Mouse (Mus musculus) midbrain, embryonic 16.5 days (tissue): ENCODE measurements around the gene Nupl2. TPM values are rescaled to one million over a fixed set of nuclear protein-coding genes. Genes with fewer than 3 reads are reported as not detected.

Experiments used
- ATAC-seq: fragments of 200-750 bp; cut with Nextera tagmentation; 2 replicates; pipeline ENCODE4 v1.8.0; 2017; ENCODE audit warnings: moderate TSS enrichment
- H3K27ac ChIP-seq: fragments of 300-500 bp; sonication (generic); 2 replicates; pipeline ENCODE4 v1.5.1; 2014; ENCODE audit warnings: mild to moderate bottlenecking, low read length, mixed read lengths
- H3K27me3 ChIP-seq: fragments of 300-500 bp; sonication (generic); 2 replicates; pipeline ENCODE4 v1.6.1; 2014; ENCODE audit warnings: low read depth, low read length, mixed read lengths; ENCODE audit not compliant: control insufficient read depth, insufficient read depth
- H3K36me3 ChIP-seq: fragments of 300-500 bp; sonication (generic); 2 replicates; pipeline ENCODE4 v1.6.1; 2014; ENCODE audit warnings: mild to moderate bottlenecking, low read length, moderate library complexity, mixed read lengths; ENCODE audit not compliant: control insufficient read depth, insufficient read depth
- H3K4me1 ChIP-seq: fragments of 300-500 bp; sonication (generic); 2 replicates; pipeline ENCODE4 v1.6.1; 2014; ENCODE audit warnings: mild to moderate bottlenecking, low read length, mixed read lengths; ENCODE audit not compliant: control insufficient read depth, insufficient read depth
- H3K4me2 ChIP-seq: fragments of 300-500 bp; sonication (generic); 2 replicates; pipeline ENCODE4 v1.6.1; 2014; ENCODE audit warnings: mild to moderate bottlenecking, low read length, mixed read lengths
- H3K4me3 ChIP-seq: fragments of 300-500 bp; sonication (generic); 2 replicates; pipeline ENCODE4 v1.5.1; 2014; ENCODE audit warnings: low read depth, mild to moderate bottlenecking, low read length, moderate library complexity, mixed read lengths
- H3K9ac ChIP-seq: fragments of 300-500 bp; sonication (generic); 2 replicates; pipeline ENCODE4 v1.6.1; 2014; ENCODE audit warnings: low read depth, low read length, mixed read lengths
- H3K9me3 ChIP-seq: fragments of 300-500 bp; sonication (generic); replicated peaks from 2 replicates; pipeline ENCODE4 v1.6.1; 2014; ENCODE audit warnings: mild to moderate bottlenecking, low read length, mixed read lengths; ENCODE audit not compliant: control insufficient read depth, poor library complexity, severe bottlenecking
- WGBS: fragments of 180-500 bp; shearing (Covaris S2); extraction: QIAGEN DNeasy Blood & Tissue Kit; methylation state at CpG from one replicate; pipeline ENCODE4 v1.1.7; 2014; 5-methylcytosine and 5-hydroxymethylcytosine counted together
- polyA plus RNA-seq: library from polyadenylated mRNA; unstranded; fragments of >200 nt; fragmentation: Nextera tagmentation; extraction: Ambion mirVana; gene quantifications from 2 replicates; pipeline ENCODE4 v1.2.1, GENCODE M21; 2015

Gene Nupl2
- polyA plus RNA-seq, 1 experiment from 2014 or later, result 14.3 TPM

DNA sequence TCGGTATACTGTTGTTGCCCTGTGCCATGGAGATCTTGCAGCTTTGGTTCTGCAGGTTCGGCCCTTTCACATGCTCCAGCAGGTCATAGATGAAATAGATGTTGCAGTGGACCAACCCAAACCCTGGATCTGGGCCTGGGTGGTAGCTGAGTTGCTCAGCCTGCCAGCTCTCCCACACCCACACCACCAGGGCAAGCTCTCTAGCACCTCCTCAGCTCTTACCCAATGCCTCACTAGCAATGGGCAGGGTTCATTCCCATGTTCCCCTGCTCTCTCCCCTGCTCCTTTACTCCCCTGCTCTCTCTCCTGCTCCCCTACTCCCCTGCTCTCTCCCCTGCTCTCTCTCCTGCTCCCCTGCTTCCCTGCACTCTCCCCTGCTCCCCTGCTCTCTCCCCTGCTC lies 27.1 kb downstream of the Nupl2 start:
- no peaks in the 10 kb centered on the region for H3K4me1 ChIP-seq
- H3K4me3 ChIP-seq, result no peak overlapping the region
- no peaks in the 10 kb centered on the region for H3K9me3 ChIP-seq
- no peak overlapping the region for H3K4me2 ChIP-seq
- H3K27ac ChIP-seq, result no peak overlapping the region
- 91% methylated on average over 2 of the region's 2 CpGs for WGBS
- no peaks in the 10 kb centered on the region for H3K27me3 ChIP-seq
- no peak overlapping the region for H3K9ac ChIP-seq
- no peak for ATAC-seq
- H3K36me3 ChIP-seq, result no peaks in the 10 kb centered on the region

DNA sequence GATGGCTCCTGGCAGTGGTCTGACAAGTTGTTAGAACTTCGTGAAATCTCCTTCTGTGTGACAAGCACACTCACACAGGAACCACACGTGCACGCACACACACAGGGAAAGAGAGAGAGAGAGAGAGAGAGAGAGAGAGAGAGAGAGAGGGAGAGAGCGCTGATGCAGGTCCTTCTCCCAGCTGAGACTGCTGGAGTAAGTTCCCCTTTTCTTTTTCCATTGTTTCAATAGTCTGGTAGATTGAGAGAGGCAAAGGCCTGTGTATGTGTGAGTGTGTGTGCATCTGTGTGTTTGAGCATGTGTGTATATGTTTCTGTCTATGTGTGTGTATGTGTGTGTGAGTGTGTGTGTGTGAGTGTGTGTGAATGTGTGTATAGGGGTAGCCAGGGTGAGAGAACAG lies 36.2 kb downstream of the Nupl2 start:
- no peak for ATAC-seq
- no peaks in the 10 kb centered on the region for H3K36me3 ChIP-seq
- no peak overlapping the region for H3K27ac ChIP-seq
- H3K9ac ChIP-seq, result no peak overlapping the region
- H3K4me1 ChIP-seq, result no peaks in the 10 kb centered on the region
- no peaks in the 10 kb centered on the region for H3K9me3 ChIP-seq
- no peaks in the 10 kb centered on the region for H3K27me3 ChIP-seq
- H3K4me3 ChIP-seq, result no peak overlapping the region
- no peak overlapping the region for H3K4me2 ChIP-seq
- WGBS, result 90% methylated on average over 4 of the region's 4 CpGs

DNA sequence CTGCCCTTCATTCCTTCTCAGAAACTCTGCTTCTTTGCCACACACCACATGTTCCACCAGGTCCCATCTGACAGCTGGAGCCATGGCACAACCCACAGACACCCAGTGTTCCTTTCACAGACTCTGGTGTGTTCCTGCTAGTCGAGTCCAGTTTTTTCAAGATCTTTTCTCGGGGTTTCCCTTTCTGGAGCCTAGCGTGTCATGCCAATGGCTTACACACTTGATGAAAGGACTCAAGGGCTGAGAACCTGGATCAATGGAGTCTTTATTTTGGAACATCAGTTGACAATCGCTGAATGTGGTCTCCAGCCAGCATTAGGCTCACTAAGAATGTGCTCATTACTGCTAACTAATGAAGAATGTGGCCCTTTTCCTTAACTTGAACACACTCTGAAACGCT lies 37.7 kb downstream of the Nupl2 start:
- Histone ChIP-seq H3K36me3 (no peaks in the 10 kb centered on the region), H3K4me3 (no peak overlapping the region), H3K27ac (no peak overlapping the region), H3K9ac (no peak overlapping the region), H3K27me3 (no peaks in the 10 kb centered on the region), H3K4me2 (no peak overlapping the region), H3K4me1 (no peaks in the 10 kb centered on the region), H3K9me3 (no peaks in the 10 kb centered on the region)
- ATAC-seq, result no peak
- WGBS, result 68% methylated on average over 5 of the region's 5 CpGs

DNA sequence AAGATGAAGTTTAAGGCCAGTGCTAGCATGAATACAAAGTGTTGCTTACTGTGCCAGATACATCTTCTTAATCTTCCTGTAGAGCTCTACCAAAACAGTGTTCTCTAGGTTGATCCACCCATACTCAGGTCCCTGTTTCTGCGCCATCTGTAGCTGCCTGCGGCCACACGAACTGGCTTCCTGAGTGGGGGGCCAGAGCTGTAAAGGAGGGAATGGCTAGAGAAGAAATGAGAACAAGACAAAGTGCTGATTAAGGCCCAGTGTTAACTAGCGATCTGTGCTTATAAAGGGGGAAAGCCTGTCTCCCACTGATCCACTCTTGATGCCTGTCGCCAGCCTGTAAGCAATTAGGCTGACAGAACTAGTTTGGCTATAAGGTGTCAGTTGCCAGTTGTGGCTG lies 38.5 kb downstream of the Nupl2 start:
- Histone ChIP-seq H3K4me1 (no peaks in the 10 kb centered on the region), H3K27me3 (no peaks in the 10 kb centered on the region), H3K9me3 (no peaks in the 10 kb centered on the region), H3K4me3 (no peak overlapping the region), H3K36me3 (no peaks in the 10 kb centered on the region), H3K9ac (no peak overlapping the region), H3K4me2 (no peak overlapping the region), H3K27ac (no peak overlapping the region)
- 80% methylated on average over 5 of the region's 5 CpGs for WGBS
- ATAC-seq, result no peak

DNA sequence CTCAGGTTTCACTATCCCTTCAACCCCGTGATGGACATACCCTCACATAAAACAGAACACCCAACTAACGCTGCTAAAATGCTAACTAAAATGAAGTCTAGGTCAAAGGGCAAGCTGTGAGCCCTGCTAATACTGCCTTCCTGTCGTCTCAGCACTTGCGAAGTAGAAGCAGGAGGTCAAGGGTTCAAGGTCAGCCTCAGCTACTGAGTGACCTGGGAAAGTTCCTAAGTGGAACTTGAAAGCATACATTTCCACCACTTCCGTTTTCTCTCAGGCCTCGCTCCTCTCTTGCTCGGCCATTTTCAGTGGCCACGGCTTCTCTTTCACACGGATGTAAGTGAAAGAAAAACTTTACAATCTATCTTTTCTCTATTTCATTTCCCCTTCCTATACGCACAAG lies 43.2 kb downstream of the Nupl2 start:
- Histone ChIP-seq H3K36me3 (no peaks in the 10 kb centered on the region), H3K4me3 (no peak overlapping the region), H3K4me1 (no peaks in the 10 kb centered on the region), H3K27ac (no peak overlapping the region), H3K9ac (no peak overlapping the region), H3K4me2 (no peak overlapping the region), H3K27me3 (no peaks in the 10 kb centered on the region), H3K9me3 (no peaks in the 10 kb centered on the region)
- WGBS, result 72% methylated on average over 10 of the region's 10 CpGs
- ATAC-seq, result no peak

DNA sequence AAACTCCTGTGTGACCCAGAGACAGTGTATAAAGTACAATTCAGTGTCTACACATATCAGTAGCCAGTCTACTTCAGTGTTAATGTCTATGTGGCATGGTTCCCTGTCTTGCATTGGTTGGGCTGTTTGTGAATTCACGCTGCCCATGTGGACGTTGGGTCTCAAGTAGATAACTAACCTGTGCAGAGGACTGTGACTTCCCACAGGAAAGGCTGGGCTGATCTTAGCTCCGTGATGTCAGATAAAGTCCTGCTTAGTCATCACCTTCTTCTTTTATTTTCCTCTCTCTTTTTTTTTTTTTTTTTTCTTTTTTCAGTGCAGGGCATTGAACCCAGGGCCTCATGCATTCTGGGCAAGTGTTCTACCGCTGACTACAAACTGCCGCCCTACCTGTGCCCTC lies 43.7 kb downstream of the Nupl2 start:
- no peak overlapping the region for H3K4me2 ChIP-seq
- WGBS, result 92% methylated on average over 5 of the region's 5 CpGs
- ATAC-seq, result no peak
- no peaks in the 10 kb centered on the region for H3K4me1 ChIP-seq
- H3K4me3 ChIP-seq, result no peak overlapping the region
- H3K9ac ChIP-seq, result no peak overlapping the region
- no peaks in the 10 kb centered on the region for H3K36me3 ChIP-seq
- no peak overlapping the region for H3K27ac ChIP-seq
- H3K27me3 ChIP-seq, result no peaks in the 10 kb centered on the region
- H3K9me3 ChIP-seq, result no peaks in the 10 kb centered on the region

DNA sequence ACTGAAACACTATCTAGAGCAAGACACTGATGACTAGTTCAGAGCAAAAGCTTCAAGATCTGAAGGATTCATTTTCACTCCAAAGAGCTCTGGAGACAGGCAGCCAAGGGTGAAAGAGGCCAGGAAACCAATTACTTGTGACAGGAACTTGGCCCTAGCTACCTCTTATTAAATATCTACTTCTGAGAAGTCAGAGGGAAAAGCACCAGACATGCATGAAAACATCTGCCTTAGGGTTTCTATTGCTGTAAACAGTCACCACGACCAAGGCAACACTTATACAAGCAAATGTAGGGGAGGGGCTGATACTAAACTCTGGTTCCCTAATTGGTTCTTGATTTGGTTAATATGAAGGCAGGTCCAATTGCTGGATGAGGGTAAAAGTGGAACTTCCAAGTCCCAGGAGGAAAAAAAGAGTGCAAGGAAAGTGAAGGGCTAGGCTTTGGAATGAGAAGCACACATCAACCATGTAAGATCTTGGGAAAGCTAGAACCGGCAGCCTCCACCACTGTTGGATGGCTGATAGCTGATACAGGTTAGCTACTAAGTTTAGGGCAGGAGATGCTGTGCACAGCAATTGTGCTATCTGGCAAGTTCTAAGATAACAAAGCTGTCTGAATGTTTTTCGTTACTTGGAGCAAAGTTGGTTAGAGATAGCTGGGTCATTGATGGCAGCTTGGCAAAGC lies 49.2 kb downstream of the Nupl2 start:
- Histone ChIP-seq H3K9ac (no peak overlapping the region), H3K36me3 (no peaks in the 10 kb centered on the region), H3K4me2 (no peak overlapping the region), H3K27ac (no peak overlapping the region), H3K27me3 (no peaks in the 10 kb centered on the region), H3K4me1 (no peaks in the 10 kb centered on the region), H3K9me3 (no peaks in the 10 kb centered on the region), H3K4me3 (no peak overlapping the region)
- WGBS, result 71% methylated on average over 3 of the region's 3 CpGs
- ATAC-seq, result no peak

DNA sequence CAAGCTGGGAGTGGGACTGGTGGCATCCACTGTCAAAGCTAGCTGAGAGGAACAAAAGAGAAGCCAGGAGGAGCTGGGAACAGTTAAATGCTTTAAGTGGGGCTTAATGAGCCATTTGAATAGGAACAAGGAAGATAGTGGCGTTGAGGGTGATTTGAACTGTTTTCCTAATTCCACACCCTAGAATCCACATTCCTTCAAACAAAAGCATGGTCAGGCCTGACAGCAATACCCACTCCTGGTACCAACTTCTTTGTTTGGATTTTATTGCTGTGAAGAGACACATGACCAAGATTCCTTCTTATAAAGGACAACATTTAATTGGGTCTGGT lies 49.8 kb downstream of the Nupl2 start:
- Histone ChIP-seq H3K27ac (no peak overlapping the region), H3K9me3 (no peaks in the 10 kb centered on the region), H3K4me2 (no peak overlapping the region), H3K4me1 (no peaks in the 10 kb centered on the region), H3K36me3 (no peaks in the 10 kb centered on the region), H3K4me3 (no peak overlapping the region), H3K27me3 (no peaks in the 10 kb centered on the region), H3K9ac (no peak overlapping the region)
- no peak for ATAC-seq
- 75% methylated on average over 1 of the region's 1 CpGs for WGBS

DNA sequence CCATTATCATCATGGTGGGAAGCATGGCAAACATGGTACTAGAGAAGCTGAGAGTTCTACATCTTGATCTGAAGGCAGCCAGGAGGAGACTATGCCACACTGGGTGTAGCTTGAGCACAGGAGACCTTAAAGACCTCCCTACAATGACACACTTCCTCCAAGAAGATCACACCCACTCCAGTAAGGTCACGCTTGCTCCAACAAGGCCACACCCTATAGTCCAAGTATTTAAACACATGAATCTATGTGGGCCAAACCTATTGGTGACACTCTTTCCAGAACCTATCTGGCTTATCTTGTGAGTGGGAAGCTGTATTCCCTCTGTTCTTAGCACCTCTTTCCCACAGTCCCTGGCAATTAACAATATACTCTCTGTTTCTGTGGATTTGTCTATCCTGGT lies 50.1 kb downstream of the Nupl2 start:
- Histone ChIP-seq H3K4me2 (no peak overlapping the region), H3K4me3 (no peak overlapping the region), H3K27ac (no peak overlapping the region), H3K9ac (no peak overlapping the region), H3K27me3 (no peaks in the 10 kb centered on the region), H3K4me1 (no peaks in the 10 kb centered on the region), H3K9me3 (no peaks in the 10 kb centered on the region), H3K36me3 (no peaks in the 10 kb centered on the region)
- 88% methylated on average over 1 of the region's 1 CpGs for WGBS
- ATAC-seq, result no peak
